Mouse (Mus musculus) heart, postnatal 0 days (tissue): ENCODE data around the gene Pdss2. TPM values are rescaled to one million over a fixed set of nuclear protein-coding genes. Genes with fewer than 3 reads are reported as not detected.

Source experiments
- ATAC-seq: fragments of 200-750 bp; cut with Nextera tagmentation; 2 replicates; pipeline ENCODE4 v1.8.0; 2017; ENCODE audit warnings: low read depth, moderate number of reproducible peaks, moderate library complexity; ENCODE audit not compliant: insufficient read depth
- DNase-seq: peaks from one replicate; pipeline ENCODE4 v3.0.0-alpha.2; 2016; ENCODE audit warnings: low spot score
- H3K27ac ChIP-seq: fragments of 300-500 bp; sonication (generic); 2 replicates; pipeline ENCODE4 v1.5.1; 2014; ENCODE audit warnings: low read depth, mild to moderate bottlenecking
- H3K27me3 ChIP-seq: fragments of 300-500 bp; sonication (generic); 2 replicates; pipeline ENCODE4 v1.6.1; 2014; ENCODE audit warnings: low read length, mixed read lengths; ENCODE audit not compliant: control insufficient read depth, insufficient read depth
- H3K36me3 ChIP-seq: fragments of 300-500 bp; sonication (generic); replicated peaks from 2 replicates; pipeline ENCODE4 v1.6.1; 2014; ENCODE audit warnings: low read length, mixed read lengths; ENCODE audit not compliant: control insufficient read depth, insufficient read depth
- H3K4me1 ChIP-seq: fragments of 300-500 bp; sonication (generic); 2 replicates; pipeline ENCODE4 v1.6.1; 2014; ENCODE audit warnings: antibody characterized with exemption; ENCODE audit not compliant: control insufficient read depth, insufficient read depth
- H3K4me2 ChIP-seq: fragments of 300-500 bp; sonication (generic); 2 replicates; pipeline ENCODE4 v1.6.1; 2014; ENCODE audit warnings: low read depth, mild to moderate bottlenecking, low read length, moderate library complexity
- H3K4me3 ChIP-seq: fragments of 300-500 bp; sonication (generic); 2 replicates; pipeline ENCODE4 v1.5.1; 2014; ENCODE audit warnings: low read depth, low read length
- H3K9ac ChIP-seq: fragments of 300-500 bp; sonication (generic); replicated peaks from 2 replicates; pipeline ENCODE4 v1.6.1; 2014; ENCODE audit warnings: low read depth, low read length, mixed read lengths
- H3K9me3 ChIP-seq: fragments of 300-500 bp; sonication (generic); replicated peaks from 2 replicates; pipeline ENCODE4 v1.6.1; 2016; ENCODE audit warnings: low read length; ENCODE audit not compliant: control insufficient read depth
- CTCF ChIP-seq: IDR thresholded peaks from 2 replicates; pipeline ENCODE4 v1.5.1; 2016; ENCODE audit warnings: antibody characterized with exemption, control low read depth, low read depth
- EP300 ChIP-seq: IDR thresholded peaks from 2 replicates; pipeline ENCODE4 v1.6.1; 2016; ENCODE audit warnings: antibody characterized with exemption, low read depth
- WGBS: fragments of 180-500 bp; shearing (Covaris S2); extraction: QIAGEN DNeasy Blood & Tissue Kit; methylation state at CpG from one replicate; pipeline ENCODE4 v1.1.7; 2014; 5-methylcytosine and 5-hydroxymethylcytosine counted together
- polyA plus RNA-seq: library from polyadenylated mRNA; unstranded; fragments of >200 nt; fragmentation: Nextera tagmentation; extraction: Ambion mirVana; gene quantifications from 2 replicates; pipeline ENCODE4 v1.2.1, GENCODE M21; 2015
- total RNA-seq: library from RNA; depleted of rRNA; stranded (reverse); fragments of >200 nt; gene quantifications from 2 replicates; pipeline ENCODE4 v1.2.3, GENCODE M21; 2014; ENCODE audit warnings: low replicate concordance

Gene Pdss2
- total and polyA plus RNA-seq, 2 experiments from 2014 or later = 14.7 to 28.9 TPM

DNA sequence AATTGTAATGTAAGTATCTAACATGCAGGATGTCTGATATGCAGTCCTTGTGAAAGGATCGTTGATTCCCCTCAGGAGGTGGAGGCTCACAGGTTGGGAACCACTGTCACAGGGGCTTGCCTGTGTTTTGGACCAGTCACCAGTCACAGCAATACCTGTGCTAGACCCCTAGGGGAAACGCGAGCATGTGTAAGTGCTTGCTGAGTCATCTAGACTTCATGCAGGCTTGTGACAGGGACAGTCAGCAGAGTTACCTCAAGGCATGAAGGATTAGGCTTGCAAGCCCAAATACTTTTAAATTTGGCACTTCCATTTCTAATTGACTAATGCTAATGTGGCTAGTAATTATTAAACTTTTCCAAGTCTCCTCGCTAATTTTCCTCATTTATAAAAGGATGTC is 71.2 kb downstream of the Pdss2 start:
- H3K9ac ChIP-seq = no peak overlapping the region
- H3K36me3 ChIP-seq = no peaks in the 10 kb centered on the region
- no peaks in the 10 kb centered on the region for H3K27me3 ChIP-seq
- TF ChIP-seq EP300 (no peak), CTCF (no peak)
- H3K9me3 ChIP-seq = no peaks in the 10 kb centered on the region
- no peak overlapping the region for H3K4me3 ChIP-seq
- no peak overlapping the region for H3K4me2 ChIP-seq
- ATAC-seq (no peak), DNase-seq (no peak)
- H3K27ac ChIP-seq = no peak overlapping the region
- WGBS = 58% methylated on average over 4 of the region's 4 CpGs
- H3K4me1 ChIP-seq = peaks cover 7% of the 10 kb centered on the region

DNA sequence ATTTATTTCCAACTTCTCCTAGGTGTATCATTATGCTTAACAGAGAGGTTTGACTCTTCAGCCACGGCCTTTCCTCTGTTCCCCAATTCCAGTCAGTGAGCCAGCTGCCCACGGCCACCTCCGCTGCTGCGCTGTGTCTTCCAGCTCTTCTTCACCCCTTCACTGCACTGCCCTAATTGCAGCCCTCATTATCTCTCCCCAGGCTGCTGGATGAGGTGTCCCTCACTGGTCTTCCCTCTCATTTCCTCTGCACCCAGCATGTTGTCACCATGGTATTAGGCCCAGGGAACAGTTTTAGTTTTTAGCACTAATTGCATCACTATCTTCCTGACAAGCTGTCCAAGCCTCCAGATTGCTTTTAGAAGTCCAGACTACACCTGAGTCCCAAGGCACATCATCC is 73.0 kb downstream of the Pdss2 start:
- Histone ChIP-seq H3K9ac (no peak overlapping the region), H3K36me3 (no peaks in the 10 kb centered on the region), H3K27ac (no peak overlapping the region), H3K9me3 (no peaks in the 10 kb centered on the region), H3K27me3 (no peaks in the 10 kb centered on the region), H3K4me2 (no peak overlapping the region), H3K4me1 (no peaks in the 10 kb centered on the region), H3K4me3 (no peak overlapping the region)
- DNase-seq = no peak
- no peak for ATAC-seq
- 88% methylated on average over 4 of the region's 4 CpGs for WGBS
- no peak for TF ChIP-seq EP300
- no peak for TF ChIP-seq CTCF

GRCm38 (mm10) chr10:43308105-43308810 is 87.0 kb downstream of the Pdss2 start:
- no peak overlapping the region for H3K4me3 ChIP-seq
- 79% methylated on average over 5 of the region's 5 CpGs for WGBS
- no peak for DNase-seq
- no peak overlapping the region for H3K9ac ChIP-seq
- no peaks in the 10 kb centered on the region for H3K27me3 ChIP-seq
- no peak for ATAC-seq
- TF ChIP-seq CTCF (no peak), EP300 (no peak)
- H3K9me3 ChIP-seq = no peaks in the 10 kb centered on the region
- no peak overlapping the region for H3K4me2 ChIP-seq
- peaks cover 16% of the 10 kb centered on the region for H3K4me1 ChIP-seq
- no peaks in the 10 kb centered on the region for H3K36me3 ChIP-seq
- no peak overlapping the region for H3K27ac ChIP-seq

DNA sequence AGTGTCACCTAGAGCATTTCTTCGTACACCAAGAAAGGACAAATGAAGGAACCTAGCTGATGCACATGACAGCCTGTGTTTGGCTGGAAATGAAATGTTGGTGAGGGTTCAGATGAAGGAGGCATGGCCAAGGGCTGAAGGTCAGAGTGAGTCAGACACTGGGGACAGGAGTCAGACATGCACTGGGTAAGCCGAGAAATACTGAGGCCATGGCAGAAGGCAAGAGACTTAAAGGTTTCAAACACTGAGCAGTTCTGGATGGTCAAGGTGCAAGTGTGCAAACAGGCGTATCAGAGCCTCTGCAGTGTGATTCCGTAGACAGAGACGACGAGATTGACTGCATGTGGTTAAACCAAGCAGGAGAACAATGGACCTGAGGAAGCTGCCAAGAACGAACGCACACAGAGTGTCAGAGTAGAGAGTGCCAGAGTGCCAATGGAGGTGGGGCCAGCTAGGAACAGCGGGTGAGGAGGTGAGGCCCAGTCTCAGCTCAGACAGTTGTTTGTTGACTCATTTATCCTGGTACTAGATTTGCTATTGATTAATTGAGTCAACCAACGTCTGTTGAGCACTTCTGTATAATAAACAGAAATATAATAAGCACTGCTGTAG is 89.6 kb downstream of the Pdss2 start:
- WGBS = 40% methylated on average over 10 of the region's 10 CpGs
- peak overlapping the region; percentile 16; the same call in 1 of the 2 replicates for H3K9ac ChIP-seq
- H3K9me3 ChIP-seq = no peaks in the 10 kb centered on the region
- peak; percentile 66 for ATAC-seq
- H3K36me3 ChIP-seq = no peaks in the 10 kb centered on the region
- H3K4me3 ChIP-seq = no peak overlapping the region
- H3K4me2 ChIP-seq = peak overlapping the region; percentile 29; the same call in 1 of the 2 replicates
- peak overlapping the region; percentile 27; the same call in 1 of the 2 replicates for H3K27ac ChIP-seq
- no peak for TF ChIP-seq CTCF
- TF ChIP-seq EP300 = no peak
- peaks cover 18% of the 10 kb centered on the region for H3K4me1 ChIP-seq
- H3K27me3 ChIP-seq = no peaks in the 10 kb centered on the region
- DNase-seq = peak; percentile 55

- Histone ChIP-seq H3K4me1 (peaks cover 18% of the 10 kb centered on the region), H3K9ac (no peak overlapping the region), H3K36me3 (no peaks in the 10 kb centered on the region), H3K4me3 (no peak overlapping the region), H3K9me3 (no peaks in the 10 kb centered on the region), H3K27ac (no peak overlapping the region), H3K4me2 (no peak overlapping the region), H3K27me3 (no peaks in the 10 kb centered on the region)
- no peak for DNase-seq
- TF ChIP-seq EP300 (no peak), CTCF (no peak)
- no peak for ATAC-seq
- 84% methylated on average over 2 of the region's 2 CpGs for WGBS
Measured at GRCm38 (mm10) chr10:43312211-43312610, 90.9 kb downstream of the Pdss2 start.
